Mouse (Mus musculus): ENCODE data around the gene Ppfia3.

The Ppfia3 gene

DNA sequence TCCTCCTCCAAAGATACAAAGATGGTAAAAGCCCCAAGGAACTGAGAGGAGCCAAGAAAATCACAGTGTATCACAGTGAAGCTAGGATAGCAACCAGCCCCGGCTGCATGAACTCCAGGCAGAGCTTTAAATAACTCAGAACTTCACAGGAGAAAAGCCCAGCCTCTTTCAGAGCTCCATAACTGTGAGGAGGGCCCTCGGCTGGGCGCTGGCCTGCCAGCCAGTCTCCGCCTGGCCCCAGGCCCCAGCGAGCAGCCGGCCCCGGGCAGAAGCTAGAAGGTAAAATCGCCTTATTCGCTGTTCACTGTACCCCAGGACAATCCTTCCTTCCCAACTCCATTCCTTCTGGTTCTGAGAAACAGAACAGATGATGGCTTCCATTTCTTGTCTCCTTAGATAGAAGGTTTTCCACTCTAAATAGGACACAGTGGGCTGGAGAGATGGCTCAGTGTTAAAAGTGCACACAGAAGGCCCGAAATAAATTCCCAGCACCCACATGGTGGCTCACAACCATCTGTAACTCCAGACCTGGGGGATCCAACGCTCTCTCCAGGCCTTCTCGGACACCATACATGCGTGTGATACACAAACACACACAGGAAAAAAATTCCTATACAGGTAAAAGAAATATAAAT is 37.9 kb downstream of the Ppfia3 start:
- in situ Hi-C loops (cut with MboI; ENCODE audit: low pct_unique_long_range_greater_than_20kb in 1 of 2, low sequenced_read_pairs in 2 of 2, unreplicated experiment in 1 of 2), result no loop called here

DNA sequence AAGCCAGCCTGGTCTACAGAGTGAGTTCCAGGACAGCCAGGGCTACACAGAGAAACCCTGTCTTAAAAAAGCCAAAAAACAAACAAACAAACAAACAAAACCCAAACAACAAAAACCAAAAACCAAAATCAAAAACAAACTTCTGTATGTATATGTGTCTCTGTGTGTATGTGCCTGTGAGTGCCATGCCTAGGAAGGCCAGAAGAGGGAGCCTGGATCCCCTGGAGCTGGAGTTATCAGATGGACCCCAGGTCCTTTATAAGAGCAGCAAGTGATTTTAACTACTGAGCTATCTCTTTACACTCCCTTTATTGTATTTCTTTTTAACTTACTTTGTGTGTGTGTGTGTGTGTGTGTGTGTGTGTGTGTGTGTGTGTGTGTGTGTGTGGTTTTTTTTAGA is 41.0 kb downstream of the Ppfia3 start:
- in situ Hi-C loops (cut with MboI; ENCODE audit: low pct_unique_long_range_greater_than_20kb in 1 of 2, low sequenced_read_pairs in 2 of 2, unreplicated experiment in 1 of 2), result no loop called here

DNA sequence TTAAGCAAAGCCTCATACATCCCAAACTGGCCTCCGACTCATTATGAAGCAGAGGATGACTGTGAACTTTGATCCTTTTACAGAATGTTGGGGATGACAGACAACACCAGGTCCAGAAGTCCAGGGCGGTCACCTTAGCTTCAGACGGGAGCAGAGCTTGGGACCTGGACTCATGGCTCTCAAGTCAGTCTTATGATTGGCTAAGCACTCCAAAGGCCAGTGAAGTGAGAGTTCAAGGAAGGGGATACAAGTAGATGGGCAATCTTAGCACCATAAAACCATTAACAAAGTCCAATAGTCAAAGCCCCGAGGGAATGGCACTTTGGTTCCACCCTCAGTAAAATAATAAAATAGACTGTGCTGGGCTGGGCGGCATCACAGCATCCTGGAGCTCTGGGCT is 43.8 kb downstream of the Ppfia3 start:
- in situ Hi-C loops (cut with MboI; ENCODE audit: low pct_unique_long_range_greater_than_20kb in 1 of 2, low sequenced_read_pairs in 2 of 2, unreplicated experiment in 1 of 2), result no loop called here

DNA sequence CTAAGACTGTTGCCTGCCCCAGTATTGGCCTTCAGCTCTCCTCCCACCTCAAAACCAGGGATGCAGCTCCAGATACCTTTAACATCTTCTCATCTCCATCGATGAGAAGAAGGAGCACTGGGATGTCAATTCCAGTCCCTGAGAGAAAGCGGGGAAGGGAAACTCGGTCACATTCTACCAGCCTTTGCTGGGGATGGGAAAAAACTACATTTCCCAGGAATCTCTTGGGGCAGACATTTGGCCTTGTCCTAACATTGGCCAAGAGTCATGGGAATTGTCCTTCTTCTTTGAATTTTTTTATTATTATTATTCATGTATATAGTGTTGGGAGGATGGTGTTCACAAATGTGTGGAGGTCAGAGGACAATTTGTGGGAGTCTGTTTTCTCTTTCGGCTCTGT is 44.6 kb downstream of the Ppfia3 start:
- in situ Hi-C loops (cut with MboI; ENCODE audit: low pct_unique_long_range_greater_than_20kb in 1 of 2, low sequenced_read_pairs in 2 of 2, unreplicated experiment in 1 of 2), result no loop called here

DNA sequence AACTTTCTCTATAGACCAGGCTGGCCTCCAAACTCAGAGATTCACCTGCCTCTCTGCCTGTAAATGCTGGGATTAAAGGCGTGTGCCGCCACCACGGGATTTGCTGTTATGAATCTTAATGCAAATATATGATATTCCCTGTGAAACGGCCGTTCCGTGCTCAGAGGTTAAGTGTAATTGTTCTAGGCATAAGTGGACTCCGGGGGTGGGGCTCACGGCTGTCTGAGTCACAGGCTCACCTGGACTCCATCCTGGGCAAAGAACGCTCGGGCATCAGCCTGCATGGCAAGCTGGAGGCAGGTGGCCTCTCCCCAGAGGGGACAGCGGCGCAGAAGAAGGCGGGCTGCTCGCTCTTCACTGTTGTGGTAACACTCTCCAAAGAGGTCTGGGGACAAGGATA is 50.3 kb downstream of the Ppfia3 start:
- in situ Hi-C loops (cut with MboI; ENCODE audit: low pct_unique_long_range_greater_than_20kb in 1 of 2, low sequenced_read_pairs in 2 of 2, unreplicated experiment in 1 of 2), result no loop called here

DNA sequence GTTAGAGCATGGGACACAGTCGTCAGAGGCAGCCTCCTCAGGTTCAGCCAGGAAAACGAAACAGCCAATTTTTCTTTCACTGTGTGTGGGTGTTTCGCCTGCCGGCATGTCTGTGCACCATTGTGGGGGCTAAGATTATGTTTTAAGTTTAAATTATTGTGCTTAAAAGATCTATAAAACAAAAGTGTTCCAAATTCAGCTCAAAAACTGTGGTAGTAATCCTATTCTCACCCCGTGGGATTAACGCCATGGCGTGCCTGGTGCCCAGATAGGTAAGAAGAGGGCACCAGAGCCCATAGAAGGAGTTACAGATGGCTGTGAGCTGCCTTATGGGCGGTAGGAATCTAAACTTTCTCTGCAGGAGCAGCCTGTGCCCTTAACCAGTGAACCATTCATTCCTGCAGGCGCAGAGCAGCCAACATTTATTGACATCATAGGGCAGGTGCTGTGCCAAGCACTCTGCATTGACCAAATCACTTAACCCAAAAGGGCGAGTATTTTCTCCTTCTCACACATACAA is 51.6 kb downstream of the Ppfia3 start:
- in situ Hi-C loops (cut with MboI; ENCODE audit: low pct_unique_long_range_greater_than_20kb in 1 of 2, low sequenced_read_pairs in 2 of 2, unreplicated experiment in 1 of 2), result no loop called here

DNA sequence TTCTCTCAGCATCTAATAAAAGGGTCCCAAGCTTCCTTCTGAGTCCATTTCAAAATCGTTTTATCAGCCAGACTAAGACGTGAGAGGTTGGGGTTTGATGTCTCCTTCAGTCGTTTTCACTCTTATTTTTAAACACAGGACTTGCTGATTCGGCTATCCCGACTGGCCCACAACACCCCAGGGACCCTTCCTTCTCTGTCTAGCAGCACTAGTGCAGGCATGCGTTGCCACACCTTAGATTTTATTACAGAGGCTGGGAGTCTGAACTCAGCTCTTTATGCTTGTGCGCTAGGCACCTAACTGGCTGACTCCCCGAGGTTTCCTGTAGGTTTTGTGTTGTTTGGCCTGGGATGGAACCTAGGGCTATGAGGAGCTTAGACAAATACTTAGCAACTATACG is 53.3 kb downstream of the Ppfia3 start:
- in situ Hi-C loops (cut with MboI; ENCODE audit: low pct_unique_long_range_greater_than_20kb in 1 of 2, low sequenced_read_pairs in 2 of 2, unreplicated experiment in 1 of 2), result no loop called here

DNA sequence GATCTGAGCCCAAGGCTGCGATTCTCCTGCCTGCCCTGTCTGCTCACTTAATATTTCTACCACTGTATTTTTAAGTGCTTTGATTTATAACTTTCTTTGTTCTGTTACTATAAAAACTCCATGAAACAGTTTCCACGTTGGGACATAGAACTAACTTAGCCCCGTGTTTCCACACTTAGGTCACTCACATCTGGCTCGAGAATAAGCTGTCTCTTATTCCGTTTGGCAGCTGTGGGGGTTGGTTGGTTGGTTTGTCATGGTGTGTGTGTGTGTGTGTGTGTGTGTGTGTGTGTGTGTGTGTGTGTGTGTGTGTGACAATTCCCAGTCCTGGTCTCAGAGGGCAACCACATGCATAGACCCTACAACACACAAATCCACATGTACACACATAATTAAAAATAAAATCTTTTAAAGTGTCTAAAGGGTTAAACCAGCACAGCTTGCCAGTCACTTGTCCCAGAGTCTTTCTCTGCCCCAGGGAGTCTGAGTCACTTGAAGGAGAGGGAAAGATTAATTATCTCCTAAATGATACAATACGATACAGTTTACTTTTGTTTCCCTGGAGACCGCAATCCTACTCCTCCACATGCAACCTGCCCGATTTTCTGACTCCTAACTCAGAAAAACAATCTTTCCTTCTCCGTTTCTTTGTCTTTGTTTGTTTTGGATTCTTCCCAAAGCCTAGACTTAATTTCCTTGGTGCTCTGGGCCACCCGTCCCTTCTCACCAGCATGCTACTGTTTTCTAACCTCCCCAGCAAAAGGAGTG is 53.9 kb downstream of the Ppfia3 start:
- in situ Hi-C loops (cut with MboI; ENCODE audit: low pct_unique_long_range_greater_than_20kb in 1 of 2, low sequenced_read_pairs in 2 of 2, unreplicated experiment in 1 of 2), result no loop called here

DNA sequence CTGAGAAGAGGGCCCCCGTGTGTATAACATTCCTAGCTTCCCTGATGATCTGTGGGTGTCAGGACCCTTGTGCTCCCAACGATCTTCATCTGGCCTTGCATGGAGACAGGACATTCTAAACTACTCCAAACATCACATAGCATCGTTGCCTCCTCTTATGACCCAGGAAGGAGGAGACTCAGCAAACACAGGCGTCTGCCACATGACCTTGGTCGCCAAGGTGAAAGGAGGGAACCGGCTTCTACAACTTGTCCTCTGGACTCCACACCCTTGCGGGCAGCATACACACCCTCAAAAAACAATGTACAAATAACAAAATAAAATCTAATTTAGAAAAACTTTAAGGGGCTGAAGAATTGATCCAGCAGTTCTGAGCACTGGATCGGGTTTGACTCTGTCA is 54.8 kb downstream of the Ppfia3 start:
- in situ Hi-C loops (cut with MboI; ENCODE audit: low pct_unique_long_range_greater_than_20kb in 1 of 2, low sequenced_read_pairs in 2 of 2, unreplicated experiment in 1 of 2), result no loop called here

DNA sequence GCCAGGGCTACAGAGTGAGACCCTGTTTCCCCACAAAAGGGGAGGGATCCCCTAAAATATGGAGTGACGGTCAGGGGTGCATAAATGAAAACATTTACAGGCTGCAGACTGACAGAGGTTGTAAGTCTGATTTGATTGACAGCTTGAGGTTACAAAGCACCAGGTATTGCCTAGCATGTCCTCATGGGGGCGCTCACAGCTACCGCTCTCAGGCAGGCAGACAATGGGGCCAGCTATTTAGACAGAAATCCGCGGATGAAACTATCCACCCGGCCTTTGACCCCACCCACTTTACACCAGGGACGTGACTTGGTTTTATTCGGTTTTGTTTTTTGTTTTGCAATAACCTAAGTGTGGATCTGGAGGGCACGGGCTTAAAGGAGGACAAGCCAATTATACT is 57.4 kb downstream of the Ppfia3 start:
- in situ Hi-C loops (cut with MboI; ENCODE audit: low pct_unique_long_range_greater_than_20kb in 1 of 2, low sequenced_read_pairs in 2 of 2, unreplicated experiment in 1 of 2), result no loop called here

DNA sequence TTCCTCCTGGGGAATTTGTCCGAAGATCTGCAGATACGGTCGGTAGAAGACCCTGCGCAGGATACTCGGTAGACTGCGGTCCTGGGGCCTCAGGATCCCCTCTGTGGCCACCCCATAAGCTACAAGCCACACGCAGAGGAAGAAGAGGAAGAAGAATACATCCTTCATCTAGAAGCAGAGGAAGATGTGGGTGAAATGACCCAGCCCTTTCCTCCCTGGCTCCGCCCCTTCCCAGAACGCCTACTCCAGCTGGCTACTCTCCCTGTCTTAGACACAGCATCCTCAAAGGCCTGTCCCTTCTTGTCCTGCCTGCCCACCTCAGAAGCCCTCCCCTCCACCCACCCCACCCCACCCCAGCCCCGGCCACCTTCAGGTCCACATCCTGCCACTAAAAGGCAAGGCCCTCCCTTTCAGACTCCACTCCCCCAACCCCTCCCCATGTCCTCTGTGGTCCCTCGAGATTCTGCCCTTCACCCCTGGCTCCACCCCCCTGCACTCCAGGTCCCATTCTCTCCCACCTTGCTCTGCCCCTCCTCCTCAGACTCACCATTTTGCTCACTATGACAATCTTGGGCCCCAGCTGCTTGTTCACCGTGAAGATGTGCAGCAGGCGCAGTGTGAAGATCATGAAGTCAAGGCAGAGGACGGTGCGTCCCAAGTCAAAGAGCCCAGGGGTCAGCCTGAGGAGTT is 58.1 kb downstream of the Ppfia3 start:
- in situ Hi-C loops (cut with MboI; ENCODE audit: low pct_unique_long_range_greater_than_20kb in 1 of 2, low sequenced_read_pairs in 2 of 2, unreplicated experiment in 1 of 2), result no loop called here

DNA sequence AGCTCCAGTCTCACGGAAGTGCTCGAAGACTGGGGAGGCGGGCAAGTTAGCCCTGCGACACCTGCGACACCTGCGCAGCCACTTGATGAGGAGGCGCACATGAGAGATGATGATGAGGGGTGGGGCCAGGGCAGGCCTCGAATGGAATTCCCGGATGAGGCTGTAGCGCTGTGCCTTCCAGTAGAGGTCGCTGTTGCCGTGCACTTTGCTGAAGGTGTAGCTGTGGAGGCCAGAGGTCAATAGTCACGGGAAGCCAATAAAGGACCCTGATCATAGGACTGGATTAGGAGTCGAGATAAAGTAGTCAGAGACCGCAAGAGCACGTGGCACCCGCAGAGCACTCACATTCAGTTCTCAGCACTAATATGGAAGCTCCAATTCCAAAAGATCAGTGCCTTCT is 61.5 kb downstream of the Ppfia3 start:
- in situ Hi-C loops (cut with MboI; ENCODE audit: low pct_unique_long_range_greater_than_20kb in 1 of 2, low sequenced_read_pairs in 2 of 2, unreplicated experiment in 1 of 2), result no loop called here

DNA sequence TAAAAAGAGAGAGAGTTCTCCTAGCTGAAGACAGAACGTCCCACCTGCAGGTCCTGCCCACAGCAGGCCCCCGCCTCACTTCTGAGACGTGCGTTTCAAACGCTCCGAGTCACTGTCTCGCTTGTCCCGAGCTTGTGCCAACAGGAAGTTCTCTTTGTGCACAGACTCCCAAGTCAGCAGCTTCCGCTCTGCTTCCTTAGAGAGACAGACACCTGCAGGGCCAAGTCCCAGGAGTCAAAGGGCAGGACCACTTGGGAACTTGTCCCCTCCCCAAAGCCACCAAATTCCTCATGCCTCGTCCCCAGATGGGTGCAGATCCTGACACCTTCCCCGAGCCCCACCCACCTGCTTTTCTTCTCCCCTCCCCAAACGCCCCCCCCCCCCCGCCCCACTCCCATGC is 62.0 kb downstream of the Ppfia3 start:
- in situ Hi-C loops (cut with MboI; ENCODE audit: low pct_unique_long_range_greater_than_20kb in 1 of 2, low sequenced_read_pairs in 2 of 2, unreplicated experiment in 1 of 2), result no loop called here

DNA sequence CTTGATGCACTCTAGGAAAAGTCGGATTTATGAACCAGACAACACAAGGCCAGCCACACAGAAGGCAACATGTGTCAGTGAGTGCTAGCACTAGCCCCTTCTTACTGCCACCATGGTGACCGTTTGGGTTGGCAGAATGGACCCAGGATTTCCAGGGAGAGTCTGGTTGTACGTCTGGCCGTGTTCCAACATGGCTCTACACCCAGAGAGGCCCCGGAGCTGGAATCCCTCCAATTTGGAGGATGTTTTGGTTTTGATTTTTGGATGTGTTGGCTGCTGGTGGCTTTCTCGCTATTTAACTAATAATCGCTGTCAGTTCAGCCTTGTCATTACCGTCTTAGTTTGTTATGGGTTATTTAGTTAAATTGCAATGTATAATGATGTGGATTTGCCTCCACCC is 64.2 kb downstream of the Ppfia3 start:
- in situ Hi-C loops (cut with MboI; ENCODE audit: low pct_unique_long_range_greater_than_20kb in 1 of 2, low sequenced_read_pairs in 2 of 2, unreplicated experiment in 1 of 2), result no loop called here

DNA sequence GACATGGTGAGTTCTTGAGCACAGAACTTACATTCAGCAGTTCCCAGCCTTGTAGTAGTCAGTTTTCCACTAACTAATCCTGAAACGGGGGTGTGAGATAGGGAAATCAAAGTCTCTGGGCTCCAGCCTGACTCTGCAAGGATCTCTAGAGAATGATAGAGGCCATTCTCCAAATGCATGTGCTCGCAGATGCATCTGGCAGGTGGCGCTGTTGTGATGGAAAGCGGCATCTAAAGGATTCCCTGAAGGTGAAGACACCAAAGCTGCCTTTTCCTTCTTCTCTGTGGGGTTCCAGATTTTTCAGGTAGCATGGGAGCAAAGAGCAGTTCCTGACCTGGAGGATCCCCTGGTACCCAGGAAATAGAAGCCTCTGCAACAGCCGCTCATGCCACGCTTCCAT is 66.5 kb downstream of the Ppfia3 start:
- in situ Hi-C loops (cut with MboI; ENCODE audit: low pct_unique_long_range_greater_than_20kb in 1 of 2, low sequenced_read_pairs in 2 of 2, unreplicated experiment in 1 of 2), result no loop called here

DNA sequence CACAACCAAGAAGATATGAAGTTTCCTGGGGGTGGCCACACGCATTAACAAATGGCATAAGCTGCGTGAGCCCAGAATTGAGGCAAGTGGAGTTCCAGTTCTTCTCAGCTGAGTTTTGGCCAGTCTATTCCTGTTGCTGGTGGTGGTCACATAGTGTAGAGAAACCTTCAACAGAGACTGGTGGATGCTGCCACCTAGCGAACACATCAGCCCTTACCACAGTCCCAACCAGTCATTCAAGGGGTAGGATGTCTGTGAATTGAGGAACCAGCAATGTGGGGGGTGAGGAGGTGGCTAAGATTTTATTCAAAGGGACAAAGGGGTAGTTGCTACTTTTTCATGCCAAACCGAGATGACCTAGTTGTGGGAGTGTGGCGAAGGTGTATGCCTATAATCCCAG is 67.1 kb downstream of the Ppfia3 start:
- in situ Hi-C loops (cut with MboI; ENCODE audit: low pct_unique_long_range_greater_than_20kb in 1 of 2, low sequenced_read_pairs in 2 of 2, unreplicated experiment in 1 of 2), result no loop called here

DNA sequence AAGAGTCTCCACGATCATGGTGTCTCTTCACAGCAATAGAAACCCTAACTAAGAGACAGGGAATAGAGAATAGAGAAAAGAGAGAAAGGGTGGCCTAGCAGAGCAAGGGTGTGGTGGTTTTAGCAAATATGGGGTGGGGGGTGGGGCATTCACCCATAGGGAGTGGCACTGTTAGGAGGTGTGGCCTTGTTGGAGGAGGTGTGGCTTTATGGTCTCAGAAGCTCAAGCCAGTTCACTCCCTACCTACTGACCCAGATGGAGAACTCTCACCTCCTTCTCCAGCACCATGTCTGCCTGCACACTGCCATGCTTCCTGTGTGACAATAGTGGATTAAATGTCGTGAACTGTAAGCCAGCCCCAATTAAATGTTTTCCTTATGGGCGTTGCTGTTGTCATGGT is 69.3 kb downstream of the Ppfia3 start:
- in situ Hi-C loops (cut with MboI; ENCODE audit: low pct_unique_long_range_greater_than_20kb in 1 of 2, low sequenced_read_pairs in 2 of 2, unreplicated experiment in 1 of 2), result no loop called here

DNA sequence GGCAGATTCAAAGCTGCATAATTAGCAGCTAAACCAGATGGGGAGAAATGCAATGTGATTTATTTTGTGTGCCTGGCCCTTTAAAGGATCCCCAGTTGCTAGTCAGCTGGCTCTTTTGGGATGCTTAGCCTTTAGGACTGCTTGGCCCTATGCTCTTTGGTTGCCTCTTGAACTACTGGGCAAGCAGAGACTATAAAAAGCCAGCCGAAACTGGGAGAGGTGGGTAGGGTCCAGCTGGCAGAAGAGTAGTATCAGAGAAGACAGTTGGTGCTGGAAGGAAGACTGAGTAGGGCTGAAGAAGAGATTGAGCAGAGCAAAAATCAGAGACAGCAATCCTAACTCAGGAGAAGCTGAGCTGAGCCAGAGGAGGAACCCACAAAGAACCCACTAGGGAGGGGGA is 70.2 kb downstream of the Ppfia3 start:
- in situ Hi-C loops (cut with MboI; ENCODE audit: low pct_unique_long_range_greater_than_20kb in 1 of 2, low sequenced_read_pairs in 2 of 2, unreplicated experiment in 1 of 2), result no loop called here
